Mouse (Mus musculus): Measurements from ENCODE around the gene Pon2.
"Not testable (repeated sequence)": the region's sequence is repeated elsewhere in the genome, so short reads cannot be mapped to it uniquely, and the experiment has no call there.

Gene Pon2

DNA sequence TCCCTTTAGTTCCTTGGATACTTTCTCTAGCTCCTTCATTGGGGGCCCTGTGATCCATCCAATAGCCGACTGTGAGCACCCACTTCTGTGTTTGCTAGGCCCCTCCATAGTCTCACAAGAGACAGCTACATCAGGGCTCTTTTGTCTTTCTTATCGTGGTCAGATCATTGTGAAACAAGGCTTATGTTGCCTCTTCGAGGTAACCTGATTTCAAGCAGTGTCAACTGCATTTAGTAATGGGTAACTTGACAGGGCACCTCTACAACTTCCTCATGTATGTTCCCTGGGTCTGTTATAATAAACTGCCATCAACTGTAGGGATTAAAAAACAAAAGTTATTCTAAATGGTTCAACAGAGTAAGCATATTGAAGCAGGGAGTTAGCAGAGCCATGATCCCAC lies 63.7 kb downstream of the Pon2 start:
- in situ Hi-C loops (cut with MboI; ENCODE audit: unreplicated experiment in 2 of 2), result loop anchor here in 1 of 2 experiments (25.0 kb wide), 1 partner anchor 128 kb away; no protein-coding TSS in a partner anchor

DNA sequence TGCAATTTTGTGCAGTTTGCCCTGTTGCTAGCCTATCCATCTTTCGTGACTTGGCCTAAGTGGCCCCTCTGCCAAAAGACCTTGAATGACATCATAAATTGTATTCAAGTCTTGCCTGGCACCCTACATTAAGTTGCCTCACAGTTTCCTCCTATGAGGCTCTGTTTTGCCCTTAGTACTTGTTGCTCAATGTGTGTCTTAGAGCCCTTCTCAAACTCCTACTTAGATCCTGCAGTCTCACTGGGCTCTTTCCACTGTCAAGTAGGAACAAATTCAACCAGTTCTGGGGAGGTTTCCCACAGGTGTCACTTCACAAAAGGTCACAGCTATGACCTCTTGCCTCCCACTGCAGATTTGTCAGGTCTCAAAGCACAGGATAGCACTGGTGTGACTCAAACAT lies 64.4 kb downstream of the Pon2 start:
- in situ Hi-C loops (cut with MboI; ENCODE audit: unreplicated experiment in 2 of 2), result loop anchor here in 1 of 2 experiments (25.0 kb wide), 1 partner anchor 128 kb away; no protein-coding TSS in a partner anchor

DNA sequence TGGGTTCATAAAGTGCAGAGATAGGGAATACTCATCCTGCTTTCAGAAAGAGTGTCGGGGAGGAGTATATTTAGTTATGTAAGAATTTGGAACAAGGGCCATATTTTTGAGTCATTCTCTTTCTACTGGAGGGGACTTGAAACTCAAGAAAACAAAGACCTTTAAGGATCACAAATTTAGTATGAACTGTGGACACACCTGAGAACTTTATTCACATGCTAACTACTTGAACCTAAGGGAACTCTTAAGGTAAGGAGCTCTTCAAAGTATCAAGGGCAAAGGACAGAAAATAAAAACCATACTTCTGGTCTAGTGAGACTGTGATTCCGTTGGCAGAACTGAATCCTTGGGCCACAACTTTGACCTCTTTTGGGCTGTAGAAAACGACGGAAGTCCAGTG lies 66.2 kb downstream of the Pon2 start:
- in situ Hi-C loops (cut with MboI; ENCODE audit: unreplicated experiment in 2 of 2), result loop anchor here in 1 of 2 experiments (25.0 kb wide), 1 partner anchor 130 kb away; no protein-coding TSS in a partner anchor

DNA sequence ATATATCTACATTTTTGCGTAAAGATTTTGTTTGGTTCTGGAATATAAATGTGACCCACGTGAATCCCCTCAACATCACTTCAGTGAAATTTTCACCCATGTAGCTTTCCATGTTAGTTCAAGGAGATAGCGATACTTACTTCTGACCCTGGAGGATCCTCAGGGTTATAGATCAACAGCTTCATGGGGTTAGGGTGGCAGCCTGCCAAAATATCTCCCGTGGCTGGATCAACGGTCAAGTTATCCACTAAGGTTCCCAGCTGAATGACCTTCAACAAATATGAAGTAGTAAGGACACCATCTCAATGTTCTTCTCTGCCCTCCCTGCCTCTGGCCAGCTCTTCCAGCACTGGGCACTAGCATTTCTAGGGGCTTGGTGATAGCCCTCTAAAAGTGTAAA lies 68.0 kb downstream of the Pon2 start:
- in situ Hi-C loops (cut with MboI; ENCODE audit: unreplicated experiment in 2 of 2), result loop anchor here in 1 of 2 experiments (25.0 kb wide), 1 partner anchor 132 kb away; no protein-coding TSS in a partner anchor

DNA sequence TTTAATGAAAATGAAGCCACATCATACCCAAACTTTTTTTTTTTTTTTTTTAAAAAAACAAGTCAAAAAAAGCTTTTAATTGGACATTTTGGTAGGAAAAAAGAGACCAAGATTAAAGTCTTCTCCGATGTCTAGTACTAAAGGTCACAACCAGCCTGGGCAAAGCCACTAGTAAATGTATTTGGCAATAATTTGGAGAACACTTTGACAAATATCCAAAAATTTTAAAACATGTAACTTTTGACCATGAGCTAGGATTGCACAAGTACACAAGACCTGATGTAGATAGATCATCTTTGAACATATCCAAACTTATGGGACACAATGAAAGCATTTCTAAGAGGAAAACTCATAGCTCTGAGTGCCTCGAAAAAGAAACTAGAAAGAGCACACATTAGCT lies 74.7 kb downstream of the Pon2 start:
- in situ Hi-C loops (cut with MboI; ENCODE audit: unreplicated experiment in 2 of 2), result not testable (repeated sequence)

DNA sequence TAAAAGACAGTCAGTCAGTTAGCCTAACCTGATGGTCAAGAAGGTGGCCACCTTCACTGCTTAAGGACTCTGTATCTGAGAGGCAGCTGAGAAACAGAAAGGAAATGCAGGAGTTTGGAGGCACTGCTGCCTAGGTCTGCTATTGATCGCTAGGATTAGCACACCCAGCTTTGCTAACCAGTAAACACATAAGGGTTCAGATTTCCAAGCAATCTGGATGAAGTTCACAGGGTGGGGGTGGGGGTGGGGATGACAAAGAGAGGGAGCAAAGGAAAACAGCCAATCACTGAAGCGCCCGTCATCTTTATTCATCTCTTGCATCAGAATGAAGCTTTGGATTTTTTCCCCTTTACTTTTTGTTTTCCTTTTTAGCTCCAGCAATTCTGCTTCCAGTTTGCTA lies 76.2 kb downstream of the Pon2 start:
- in situ Hi-C loops (cut with MboI; ENCODE audit: unreplicated experiment in 2 of 2), result no loop called here

DNA sequence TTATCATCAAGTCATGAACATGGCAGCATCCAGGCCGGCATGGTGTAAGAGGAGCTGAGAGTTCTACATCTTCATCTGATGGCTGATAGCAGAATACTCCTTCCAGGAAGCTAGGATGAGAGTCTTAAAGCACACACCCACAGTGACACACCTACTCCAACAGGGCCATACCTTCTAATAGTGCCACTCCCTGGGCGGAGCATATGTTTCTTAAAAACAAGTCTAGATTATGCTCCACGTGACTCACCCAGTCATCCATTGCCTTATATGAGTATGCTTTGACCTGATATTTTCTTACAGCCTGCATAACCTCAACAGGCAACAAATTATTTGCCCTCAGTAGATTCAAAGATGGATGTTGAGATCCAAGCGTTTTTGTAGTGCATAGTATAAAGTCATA lies 80.1 kb downstream of the Pon2 start:
- in situ Hi-C loops (cut with MboI; ENCODE audit: unreplicated experiment in 2 of 2), result no loop called here

Data from v-Abl transformed pro-B cells (cell line).